Mouse (Mus musculus) megakaryocyte-erythroid progenitor cell, adult 5-6 weeks (primary cell): ENCODE results near the gene Mdfic. TPM values are rescaled to one million over a fixed set of nuclear protein-coding genes. Genes with fewer than 3 reads are reported as not detected.

Source experiments
- ATAC-seq: replicated peaks from 2 replicates; pipeline ENCODE4 v1.8.0; 2016; ENCODE audit warnings: mild to moderate bottlenecking, inconsistent platforms; ENCODE audit not compliant: severe bottlenecking, poor library complexity, low FRiP score, low TSS enrichment
- total RNA-seq, 2 experiments: library from RNA; stranded (forward) in 1 of 2; stranded (reverse) in 1 of 2; fragments of 200-1000, 215-1000 nt in 1 of 2; fragments of >200 nt in 1 of 2; fragmentation: Nextera tagmentation in 1 of 2; gene quantifications; 2 replicates each; pipeline ENCODE4 v1.2.3; 2014 to 2017

The Mdfic gene
- total RNA-seq, 2 experiments from 2014 or later, result 0.11 to 4.4 TPM

DNA sequence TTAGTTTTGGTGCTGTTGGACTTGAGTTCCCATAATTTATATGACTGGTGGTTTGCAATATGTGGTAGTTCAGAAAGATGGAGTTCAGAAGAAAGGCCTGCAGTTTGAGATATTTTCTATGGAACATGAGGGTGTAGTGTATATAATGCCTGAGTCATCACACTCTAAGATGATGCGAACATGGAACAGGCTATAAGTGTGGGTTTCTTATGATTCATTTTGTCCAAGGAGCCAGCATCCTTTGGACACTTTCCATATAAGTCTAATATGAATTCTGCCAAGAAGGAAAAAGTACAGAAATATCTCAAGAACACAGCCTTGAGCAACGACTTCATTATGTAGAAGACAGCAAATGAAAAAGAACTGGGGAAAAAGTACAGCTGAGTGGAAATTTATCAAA is 60.2 kb downstream of the Mdfic start:
- ATAC-seq, result no peak

GRCm38 (mm10) chr6:15789523-15790500 is 69.4 kb downstream of the Mdfic start:
- ATAC-seq, result peak; percentile 75

- ATAC-seq, result peak; percentile 35
Observed at GRCm38 (mm10) chr6:15792680-15793601, 72.5 kb downstream of the Mdfic start.

DNA sequence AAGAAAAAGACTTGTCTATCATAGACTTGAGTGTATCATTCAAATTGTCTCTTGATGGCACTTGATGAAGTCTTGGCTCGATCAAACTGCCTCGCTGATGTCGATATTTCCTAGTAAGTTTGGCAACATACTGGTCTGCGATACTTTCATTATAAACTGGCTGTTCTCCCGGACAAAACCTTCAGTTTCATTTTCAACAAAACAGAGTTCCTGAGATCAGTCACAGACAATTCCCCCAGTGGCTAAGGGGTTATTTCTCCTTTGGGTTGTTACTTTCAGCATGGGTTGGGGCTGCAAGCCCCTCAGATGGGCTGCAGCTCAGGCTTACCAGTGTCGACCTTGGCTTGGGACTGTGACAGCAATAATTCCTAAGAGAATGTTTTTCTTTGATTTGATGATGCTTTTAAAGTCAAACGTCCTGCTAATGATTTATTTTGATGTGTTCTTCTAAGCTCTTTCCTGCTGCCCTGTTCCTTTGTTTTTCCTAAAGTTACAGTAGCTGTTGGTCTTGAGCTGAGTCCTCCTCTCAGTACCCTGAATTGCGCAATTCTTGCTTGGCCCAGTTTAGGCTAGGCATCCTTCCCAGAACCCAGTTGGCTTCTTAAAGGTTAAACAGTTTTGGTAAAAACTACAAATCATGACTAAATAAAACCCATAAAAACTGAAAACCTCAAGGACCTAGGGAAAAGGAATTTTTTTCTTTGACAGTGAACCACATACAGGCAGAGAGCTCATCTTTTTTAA is 73.3 kb downstream of the Mdfic start:
- 0 out of 2 replicates have a peak, but pooled peaks have one; percentile 39 for ATAC-seq

GRCm38 (mm10) chr6:15794801-15795200 is 74.3 kb downstream of the Mdfic start:
- no peak for ATAC-seq

- no peak for ATAC-seq
Observed at GRCm38 (mm10) chr6:15807382-15807781, 86.9 kb downstream of the Mdfic start.

DNA sequence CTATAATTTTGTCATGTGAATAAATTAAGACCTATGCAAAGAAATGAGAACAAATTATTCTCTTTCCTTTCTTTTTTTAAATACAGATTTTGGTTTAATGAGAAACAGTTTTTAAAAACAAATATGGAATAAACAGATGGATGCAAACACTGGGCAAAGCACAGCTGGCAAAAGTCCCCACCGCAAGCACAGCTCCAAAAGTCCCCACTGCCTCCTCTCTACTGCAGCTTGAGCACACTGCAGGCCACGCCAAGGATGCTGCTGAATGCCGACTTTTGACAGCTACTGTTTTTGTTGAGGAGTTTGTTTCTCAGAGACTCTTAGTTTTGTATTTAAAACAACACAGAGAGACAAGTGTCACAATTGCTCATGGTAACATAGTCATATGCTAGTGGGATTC is 104.8 kb downstream of the Mdfic start:
- no peak for ATAC-seq

GRCm38 (mm10) chr6:15829812-15830211 is 109.4 kb downstream of the Mdfic start:
- ATAC-seq, result no peak

DNA sequence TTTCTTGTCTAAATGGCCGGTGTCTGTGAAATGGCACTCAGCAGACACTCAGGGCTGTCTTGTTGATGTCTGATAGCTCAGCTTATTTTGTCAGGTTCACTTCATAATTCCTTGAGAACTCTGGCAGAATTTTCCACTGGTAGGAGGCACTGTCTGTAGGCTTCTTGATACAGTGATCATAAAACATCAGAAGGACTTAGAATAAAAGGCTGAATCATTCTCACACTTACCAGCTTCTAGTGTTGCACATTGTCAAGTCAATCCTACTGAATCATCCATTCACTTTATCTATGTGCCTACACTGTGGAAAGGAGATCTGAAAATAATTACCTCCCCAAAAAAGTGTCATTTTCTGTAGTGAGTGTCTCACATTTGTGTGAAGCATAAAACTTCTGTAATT is 110.2 kb downstream of the Mdfic start:
- ATAC-seq, result no peak

DNA sequence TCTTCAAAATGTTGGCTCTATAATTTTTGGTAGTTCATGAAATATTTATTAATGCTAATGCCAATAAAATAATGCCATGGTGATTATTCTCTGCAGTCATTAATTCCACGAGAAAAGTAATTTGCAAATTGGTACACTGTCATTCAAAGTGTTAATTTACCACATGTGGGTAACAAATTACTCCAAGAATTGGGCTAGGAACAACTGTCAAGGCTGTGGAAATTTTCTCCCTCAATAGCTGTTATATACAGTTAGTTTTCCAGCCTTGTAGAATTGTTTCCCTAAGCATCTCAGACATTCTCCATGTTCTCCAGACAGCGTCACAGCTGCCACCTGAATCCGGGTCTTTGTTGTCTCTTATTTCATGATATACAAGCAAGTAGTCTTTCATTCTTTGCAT is 117.2 kb downstream of the Mdfic start:
- ATAC-seq, result no peak

GRCm38 (mm10) chr6:15839831-15840230 is 119.4 kb downstream of the Mdfic start:
- ATAC-seq, result no peak

- no peak for ATAC-seq
Observed at GRCm38 (mm10) chr6:15840429-15840828, 120.0 kb downstream of the Mdfic start.

DNA sequence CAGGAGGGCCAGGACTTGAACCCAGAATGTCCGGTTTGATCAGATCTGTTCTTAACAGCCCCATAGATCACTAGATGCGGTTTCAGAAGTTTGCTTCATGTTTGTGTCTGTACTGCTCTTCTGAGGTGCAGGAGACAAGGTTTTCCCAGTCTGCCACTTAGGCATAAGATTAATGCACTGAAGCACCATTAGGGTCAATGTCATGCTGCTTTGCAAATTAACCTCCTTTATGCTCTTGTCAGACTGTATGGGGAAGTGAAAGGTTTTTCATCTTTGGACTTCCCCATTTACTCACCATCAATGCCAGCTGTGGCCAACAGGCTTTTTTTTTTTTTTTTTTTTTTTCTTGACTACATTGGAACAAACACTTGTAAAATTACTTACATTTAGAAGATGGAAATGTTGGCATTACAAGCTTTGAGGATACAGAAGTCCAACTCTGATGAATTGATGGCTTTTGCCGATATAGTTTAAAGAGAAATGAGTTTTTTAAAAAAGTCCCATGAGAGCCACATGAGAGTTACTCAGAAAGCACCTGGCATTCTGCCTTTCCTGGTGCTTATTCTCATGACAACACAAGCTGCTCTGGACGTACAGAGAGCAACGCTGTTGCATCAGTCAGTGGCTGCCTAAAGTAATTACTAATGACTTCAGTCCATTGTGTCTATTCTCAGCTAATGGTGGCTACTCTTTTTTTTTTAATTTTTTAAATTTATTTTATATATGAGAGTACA is 121.2 kb downstream of the Mdfic start:
- no peak for ATAC-seq

DNA sequence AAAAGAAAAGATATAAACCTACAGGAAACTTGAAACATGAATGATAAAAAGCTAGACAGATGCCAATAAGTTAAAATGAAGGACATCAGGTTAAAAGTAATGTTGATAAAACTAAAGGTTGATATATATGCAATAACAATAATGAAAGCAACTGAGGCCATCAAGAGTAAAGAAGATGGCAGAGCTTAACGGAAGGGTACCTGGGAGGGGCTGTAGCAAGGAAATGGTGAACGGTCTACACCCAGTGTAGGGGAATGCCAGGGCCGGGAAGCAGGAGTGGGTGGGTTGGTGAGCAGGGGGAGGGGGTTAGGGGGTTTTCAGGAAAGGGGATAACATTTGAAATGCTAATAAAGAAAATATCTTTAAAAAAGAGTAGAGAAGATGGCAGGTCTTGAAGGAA is 122.8 kb downstream of the Mdfic start:
- no peak for ATAC-seq

- ATAC-seq, result no peak
Observed at GRCm38 (mm10) chr6:15845711-15846342, 125.4 kb downstream of the Mdfic start.
